Mouse (Mus musculus) ES-E14 (cell line): ENCODE data around the gene Olfr807. TPM values are rescaled to one million over a fixed set of nuclear protein-coding genes. Genes with fewer than 3 reads are reported as not detected.

Experiments used
- DNase-seq: peaks from one replicate; pipeline ENCODE4 v3.0.0-alpha.2; 2013; ENCODE audit warnings: low read depth, low spot score
- H3K27ac ChIP-seq: 2 replicates; pipeline ENCODE4 v1.5.1; 2012; ENCODE audit warnings: low read depth, mild to moderate bottlenecking, low read length, moderate library complexity, mixed read lengths; ENCODE audit not compliant: poor library complexity, insufficient read depth, severe bottlenecking
- H3K36me3 ChIP-seq: 2 replicates; pipeline ENCODE4 v1.6.1; 2012; ENCODE audit warnings: mild to moderate bottlenecking, low read length, moderate library complexity, mixed read lengths; ENCODE audit not compliant: control insufficient read depth, poor library complexity, insufficient read depth, severe bottlenecking
- H3K4me1 ChIP-seq, 2 experiments: fragments of 150-350 bp in 1 of 2; sonication (generic) in 1 of 2; 2 replicates each; pipeline ENCODE4 v1.6.1; 2012; ENCODE audit warnings: low read length in 2 of 2, mild to moderate bottlenecking in 1 of 2, mixed read lengths in 1 of 2; ENCODE audit not compliant: control insufficient read depth in 2 of 2, insufficient read depth in 2 of 2, poor library complexity in 1 of 2
- H3K4me3 ChIP-seq, 2 experiments: fragments of 150-350 bp in 1 of 2; sonication (generic) in 1 of 2; 2 replicates each; pipeline ENCODE4 v1.5.1; 2012; ENCODE audit warnings: low read length in 2 of 2, low read depth in 1 of 2, mild to moderate bottlenecking in 1 of 2, mixed read lengths in 1 of 2; ENCODE audit not compliant: insufficient read depth in 1 of 2, poor library complexity in 1 of 2, severe bottlenecking in 1 of 2
- H3K9ac ChIP-seq: 2 replicates; pipeline ENCODE4 v1.6.1; 2012; ENCODE audit warnings: low read depth, mild to moderate bottlenecking, low read length, mixed read lengths; ENCODE audit not compliant: poor library complexity, insufficient read depth, severe bottlenecking
- H3K9me3 ChIP-seq: fragments of 150-350 bp; sonication (generic); 2 replicates; pipeline ENCODE4 v1.6.1; 2012; ENCODE audit warnings: low read depth, mild to moderate bottlenecking, low read length; ENCODE audit not compliant: control insufficient read depth, insufficient read depth
- CHD2 ChIP-seq: IDR thresholded peaks from 2 replicates; pipeline ENCODE4 v1.6.1; 2014; ENCODE audit warnings: mild to moderate bottlenecking, low read depth, low read length, inconsistent platforms
- HCFC1 ChIP-seq: IDR thresholded peaks from 2 replicates; pipeline ENCODE4 v1.6.1; 2012; ENCODE audit warnings: low read length, inconsistent platforms, borderline replicate concordance; ENCODE audit not compliant: insufficient read depth
- MAFK ChIP-seq: IDR thresholded peaks from 2 replicates; pipeline ENCODE4 v1.6.1; 2014; ENCODE audit warnings: mild to moderate bottlenecking, low read depth, low read length, inconsistent platforms; ENCODE audit not compliant: insufficient read depth
- ZC3H11A ChIP-seq: IDR thresholded peaks from 2 replicates; pipeline ENCODE4 v1.6.1; 2012; ENCODE audit warnings: low read depth, mild to moderate bottlenecking, inconsistent platforms, low read length, borderline replicate concordance
- ZNF384 ChIP-seq: IDR thresholded peaks from 2 replicates; pipeline ENCODE4 v1.6.1; 2012; ENCODE audit warnings: low read depth, low read length, inconsistent platforms
- in situ Hi-C, 2 experiments: fragments of 600-800 bp; cut with MboI; formaldehyde crosslinking; loops; one replicate each; pipeline ENCODE4 v1.15.1; 2025; ENCODE audit warnings: low sequenced_read_pairs in 2 of 2, inconsistent platforms in 1 of 2; ENCODE audit not compliant: unreplicated experiment in 2 of 2
- total RNA-seq: library from RNA; depleted of rRNA; stranded (reverse); fragments of 300-350 nt; gene quantifications from 2 replicates; pipeline ENCODE4 v1.2.3, GENCODE M21; 2012; rRNA removed

The Olfr807 gene
- total RNA-seq, 1 experiment, result not detected

DNA sequence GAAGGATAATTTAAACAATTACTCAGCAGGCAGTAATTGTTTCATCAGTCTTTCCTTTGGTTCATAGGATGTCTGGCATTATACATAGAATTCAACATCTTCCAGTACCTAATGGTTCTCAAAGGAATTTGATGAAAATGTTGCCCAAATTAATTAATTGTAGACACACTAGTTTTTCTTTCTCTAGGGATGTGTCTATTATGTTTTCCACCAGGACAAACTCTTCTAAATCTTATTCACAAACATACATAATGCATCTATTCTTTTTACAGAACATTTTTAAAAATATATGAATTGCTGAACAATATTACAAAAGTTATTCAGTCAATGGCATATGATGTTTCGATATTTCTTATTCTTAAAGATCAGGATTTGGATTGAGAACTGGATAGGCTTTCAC lies 7.6 kb upstream of the Olfr807 start, which contains the start of gene Olfr808:
TSS of gene Olfr808 (plus strand) at position 301 of the 400 bp plus-strand sequence.
- no peak for DNase-seq
- H3K4me1 ChIP-seq, result no peaks in the 10 kb centered on the region
- no peak within 1 kb of the TSS for H3K9ac ChIP-seq
- no peak within 1 kb of the TSS for H3K27ac ChIP-seq
- TF ChIP-seq MAFK, result no peak
- no peak for TF ChIP-seq HCFC1
- TF ChIP-seq ZC3H11A, result no peak
- TF ChIP-seq ZNF384, result no peak
- TF ChIP-seq CHD2, result no peak
- H3K4me3 ChIP-seq, result no peak within 1 kb of the TSS
- H3K36me3 ChIP-seq, result no peaks in the 10 kb centered on the region
- in situ Hi-C loops, result no loop called here
- no peaks in the 10 kb centered on the region for H3K9me3 ChIP-seq

DNA sequence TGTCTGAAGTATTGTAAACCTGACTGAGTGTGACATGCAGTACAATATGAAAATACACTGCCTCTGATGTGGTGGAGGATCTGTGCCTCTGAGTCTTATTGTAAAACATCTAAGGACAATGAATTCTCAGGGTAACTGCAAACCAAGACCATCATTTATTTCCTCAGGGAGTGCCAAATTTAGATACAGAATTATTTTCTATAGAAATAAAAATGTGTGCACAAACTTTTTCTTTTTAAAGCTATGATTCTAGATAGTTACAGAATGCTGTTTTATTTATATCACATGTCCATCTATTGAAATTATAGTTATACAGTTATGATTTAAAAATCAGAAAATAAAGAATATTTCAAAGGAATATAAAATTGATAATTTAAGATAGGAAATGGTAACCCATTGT lies 15.8 kb downstream of the Olfr807 start, which contains the start of gene Olfr806:
TSS of gene Olfr806 (minus strand) at position 101 of the 400 bp plus-strand sequence.
- no peaks in the 10 kb centered on the region for H3K36me3 ChIP-seq
- no peak within 1 kb of the TSS for H3K4me3 ChIP-seq
- H3K4me1 ChIP-seq, result no peaks in the 10 kb centered on the region
- H3K27ac ChIP-seq, result no peak within 1 kb of the TSS
- no peak for DNase-seq
- H3K9me3 ChIP-seq, result no peaks in the 10 kb centered on the region
- TF ChIP-seq MAFK (no peak), ZC3H11A (no peak), HCFC1 (no peak), CHD2 (no peak), ZNF384 (no peak)
- in situ Hi-C loops, result no loop called here
- no peak within 1 kb of the TSS for H3K9ac ChIP-seq

GRCm38 (mm10) chr10:129729275-129729674 lies 28.3 kb downstream of the Olfr807 start, which contains the start of gene Olfr805:
TSS of gene Olfr805 (minus strand) at chr10:129729375.
- no peaks in the 10 kb centered on the region for H3K9me3 ChIP-seq
- DNase-seq, result no peak
- no peaks in the 10 kb centered on the region for H3K36me3 ChIP-seq
- in situ Hi-C loops, result no loop called here
- H3K9ac ChIP-seq, result no peak within 1 kb of the TSS
- H3K27ac ChIP-seq, result no peak within 1 kb of the TSS
- H3K4me3 ChIP-seq, result no peak within 1 kb of the TSS
- no peak for TF ChIP-seq HCFC1
- TF ChIP-seq ZNF384, result no peak
- no peak for TF ChIP-seq MAFK
- TF ChIP-seq CHD2, result no peak
- no peak for TF ChIP-seq ZC3H11A
- no peaks in the 10 kb centered on the region for H3K4me1 ChIP-seq

Other genes with a start within 250 kb of the Olfr807 start
- gene Olfr791, start 236.0 kb downstream of the Olfr807 start, total RNA-seq, result not detected in 2 replicates
- gene Olfr792, start 218.6 kb downstream of the Olfr807 start, total RNA-seq, result not detected in 2 replicates
- not detected in 2 replicates for gene Olfr794, start 190.1 kb downstream of the Olfr807 start, total RNA-seq
- gene Olfr796, start 145.2 kb downstream of the Olfr807 start, total RNA-seq, result not detected in 2 replicates
- not detected in 2 replicates for gene Olfr798, start 129.9 kb downstream of the Olfr807 start, total RNA-seq
- gene Olfr799, start 120.3 kb downstream of the Olfr807 start, total RNA-seq, result not detected in 2 replicates
- not detected in 2 replicates for gene Olfr800, start 100.1 kb downstream of the Olfr807 start, total RNA-seq
- not detected in 2 replicates for gene Olfr801, start 83.9 kb downstream of the Olfr807 start, total RNA-seq
- gene Olfr802, start 69.6 kb downstream of the Olfr807 start, total RNA-seq, result not detected in 2 replicates
- gene Olfr803, start 63.5 kb downstream of the Olfr807 start, total RNA-seq, result not detected in 2 replicates
- gene Olfr804, start 54.6 kb downstream of the Olfr807 start, total RNA-seq, result not detected in 2 replicates
- gene Olfr805, start 28.4 kb downstream of the Olfr807 start, total RNA-seq, result not detected in 2 replicates
- not detected in 2 replicates for gene Olfr806, start 15.9 kb downstream of the Olfr807 start, total RNA-seq
- not detected in 2 replicates for gene Olfr808, start 7.7 kb upstream of the Olfr807 start, total RNA-seq
- not detected in 2 replicates for gene Olfr809, start 16.8 kb upstream of the Olfr807 start, total RNA-seq
- gene Olfr810, start 37.1 kb upstream of the Olfr807 start, total RNA-seq, result not detected in 2 replicates
- not detected in 2 replicates for gene Olfr811, start 46.6 kb upstream of the Olfr807 start, total RNA-seq
- not detected in 2 replicates for gene Olfr812, start 88.3 kb upstream of the Olfr807 start, total RNA-seq
- not detected in 2 replicates for gene Olfr813, start 97.6 kb upstream of the Olfr807 start, total RNA-seq
- gene Olfr814, start 122.1 kb upstream of the Olfr807 start, total RNA-seq, result 0.22 and 0.26 TPM in 2 replicates
- 0.58 and 0.63 TPM in 2 replicates for gene Olfr815, start 148.1 kb upstream of the Olfr807 start, total RNA-seq
- not detected in 2 replicates for gene Olfr816, start 157.8 kb upstream of the Olfr807 start, total RNA-seq
- gene Olfr818, start 191.3 kb upstream of the Olfr807 start, total RNA-seq, result not detected in 2 replicates
- not detected in 2 replicates for gene Olfr819, start 209.5 kb upstream of the Olfr807 start, total RNA-seq
- not detected in 2 replicates for gene Olfr247, start 218.3 kb upstream of the Olfr807 start, total RNA-seq
- not detected in 2 replicates for gene Gm10310, start 227.3 kb upstream of the Olfr807 start, total RNA-seq